Mouse (Mus musculus): ENCODE results near the gene Arpc1b. TPM values are rescaled to one million over a fixed set of nuclear protein-coding genes. Genes with fewer than 3 reads are reported as not detected.
A peak's percentile ranks its signal among the peaks of the same experiment; 100 is the strongest.
"Not testable (repeated sequence)": the region's sequence is repeated elsewhere in the genome, so short reads cannot be mapped to it uniquely, and the experiment has no call there.

Gene Arpc1b
- polyA plus RNA-seq, 1 experiment, result 599 TPM

- no peak for DNase-seq (ENCODE audit: low read depth)
Measured at GRCm38 (mm10) chr5:145113416-145113815, 599 bp upstream of the Arpc1b start.

GRCm38 (mm10) chr5:145114606-145115473 lies 825 bp downstream of the Arpc1b start:
- no peak for DNase-seq (ENCODE audit: low read depth)

GRCm38 (mm10) chr5:145115736-145116135 lies 1.7 kb downstream of the Arpc1b start:
- no peak for DNase-seq (ENCODE audit: low read depth)

GRCm38 (mm10) chr5:145116316-145116715 lies 2.3 kb downstream of the Arpc1b start:
- peak; percentile 69 for DNase-seq (ENCODE audit: low read depth)

- DNase-seq (ENCODE audit: low read depth), result no peak
Measured at GRCm38 (mm10) chr5:145116916-145117315, 2.9 kb downstream of the Arpc1b start.

- no peak for DNase-seq (ENCODE audit: low read depth)
Measured at GRCm38 (mm10) chr5:145118005-145118404, 4.0 kb downstream of the Arpc1b start.

GRCm38 (mm10) chr5:145118461-145118860 lies 4.4 kb downstream of the Arpc1b start:
- DNase-seq (ENCODE audit: low read depth), result no peak

GRCm38 (mm10) chr5:145119385-145119784 lies 5.4 kb downstream of the Arpc1b start:
- DNase-seq (ENCODE audit: low read depth), result no peak

GRCm38 (mm10) chr5:145120921-145121320 lies 6.9 kb downstream of the Arpc1b start:
- no peak for DNase-seq (ENCODE audit: low read depth)

- no peak for DNase-seq (ENCODE audit: low read depth)
Measured at GRCm38 (mm10) chr5:145123396-145123795, 9.4 kb downstream of the Arpc1b start.

GRCm38 (mm10) chr5:145126580-145126979 lies 12.6 kb downstream of the Arpc1b start:
- DNase-seq (ENCODE audit: low read depth), result no peak

- DNase-seq (ENCODE audit: low read depth), result no peak
Measured at GRCm38 (mm10) chr5:145129124-145129523, 15.1 kb downstream of the Arpc1b start.

GRCm38 (mm10) chr5:145129773-145130172 lies 15.8 kb downstream of the Arpc1b start:
- not testable (repeated sequence) for DNase-seq (ENCODE audit: low read depth)

- DNase-seq (ENCODE audit: low read depth), result no peak
Measured at GRCm38 (mm10) chr5:145130191-145130590, 16.2 kb downstream of the Arpc1b start.

- DNase-seq (ENCODE audit: low read depth), result no peak
Measured at GRCm38 (mm10) chr5:145130995-145131394, 17.0 kb downstream of the Arpc1b start.

GRCm38 (mm10) chr5:145133275-145133674 lies 19.3 kb downstream of the Arpc1b start:
- DNase-seq (ENCODE audit: low read depth), result not testable (repeated sequence)

- no peak for DNase-seq (ENCODE audit: low read depth)
Measured at GRCm38 (mm10) chr5:145138836-145139235, 24.8 kb downstream of the Arpc1b start.

GRCm38 (mm10) chr5:145139571-145140519 lies 25.8 kb downstream of the Arpc1b start, which contains the start of the genes Pdap1 and Bud31:
Gene Pdap1, minus strand, starts transcription at chr5:145140238.
Gene Bud31, plus strand, starts transcription at chr5:145140362.
- no peak for DNase-seq (ENCODE audit: low read depth)

- no peak for DNase-seq (ENCODE audit: low read depth)
Measured at GRCm38 (mm10) chr5:145140611-145141010, 26.6 kb downstream of the Arpc1b start.

GRCm38 (mm10) chr5:145147748-145148147 lies 33.7 kb downstream of the Arpc1b start:
- DNase-seq (ENCODE audit: low read depth), result no peak

GRCm38 (mm10) chr5:145149294-145149693 lies 35.3 kb downstream of the Arpc1b start:
- DNase-seq (ENCODE audit: low read depth), result no peak

GRCm38 (mm10) chr5:145152690-145153089 lies 38.7 kb downstream of the Arpc1b start:
- no peak for DNase-seq (ENCODE audit: low read depth)
